Mouse (Mus musculus): ENCODE measurements at regions not wholly inside any gene's neighbourhood (a gene's known extent, or its start where the extent isn't known, plus 50 kb on each side); places are given as distances from the start of the nearest gene placed in this dataset.

DNA sequence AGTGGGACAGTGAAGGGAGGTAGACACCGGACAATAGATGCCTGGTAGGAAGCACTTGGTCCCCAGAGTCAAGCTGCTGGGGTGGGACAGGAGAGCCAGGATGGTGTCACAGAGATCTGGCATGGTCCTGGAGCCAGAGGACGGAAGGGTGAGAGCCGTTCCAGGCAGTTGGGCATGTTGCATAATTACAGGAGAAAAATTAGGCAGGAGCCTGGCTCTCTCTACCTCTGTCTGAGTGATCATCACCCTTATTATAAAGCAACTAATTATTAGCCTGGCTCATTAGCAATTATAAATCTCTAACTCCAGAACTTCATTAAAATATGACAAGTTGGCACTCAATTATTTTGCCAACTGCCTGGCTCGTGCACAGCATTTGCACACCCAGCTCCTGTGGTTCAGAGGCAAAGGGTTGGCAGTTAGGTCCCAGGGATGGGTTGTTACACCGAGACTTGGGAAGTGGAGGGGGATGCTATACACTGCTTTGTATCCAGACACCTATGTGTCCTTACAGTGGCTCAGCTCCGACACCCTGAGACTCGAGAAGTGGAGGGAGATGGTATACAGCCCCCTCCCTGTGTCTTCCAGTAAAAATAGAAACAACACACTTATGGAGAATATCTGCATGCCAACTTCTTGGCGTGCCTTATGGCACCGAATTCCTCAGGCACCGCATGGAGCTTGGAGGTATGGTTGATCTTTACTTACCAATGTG lies 203.7 kb upstream of the Sdk2 start:
- no peak for TF ChIP-seq GATA1 (IDR thresholded peaks at IDR 0.05; ENCODE audit: borderline replicate concordance, low read length)
- TF ChIP-seq FLI1 (IDR thresholded peaks at IDR 0.05; ENCODE audit: low read length), result no peak
- Histone ChIP-seq H3K4me1 (no peaks in the 10 kb centered on the region), H3K4me3 (replicated peaks) (no peak overlapping the region), H3K36me3 (replicated peaks; ENCODE audit: low read length) (no peaks in the 10 kb centered on the region), H3K9me3 (no peaks in the 10 kb centered on the region), H3K27me3 (replicated peaks) (peaks cover 22% of the 10 kb centered on the region)

DNA sequence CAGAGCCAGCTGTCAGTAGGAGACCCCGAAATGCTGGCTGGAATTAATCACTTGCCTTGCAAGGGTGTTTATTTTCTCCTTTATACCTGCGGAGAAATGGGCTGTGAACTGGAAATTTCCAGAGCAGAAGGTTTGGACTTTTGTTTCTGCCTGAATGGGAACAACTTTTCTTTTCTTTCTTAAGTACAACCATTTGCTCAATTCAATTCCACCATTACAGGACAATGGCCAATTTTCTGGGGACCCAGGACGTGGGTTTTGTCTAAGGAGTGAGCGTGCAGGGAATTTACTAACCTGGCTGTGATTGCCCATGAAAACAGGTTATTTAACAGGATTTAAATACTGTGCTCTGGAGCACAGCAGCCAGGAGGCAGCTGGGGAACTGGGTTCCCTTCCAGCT lies 195.1 kb upstream of the Sdk2 start:
- no peaks in the 10 kb centered on the region for H3K36me3 ChIP-seq (replicated peaks; ENCODE audit: low read length)
- no peak for TF ChIP-seq FLI1 (IDR thresholded peaks at IDR 0.05; ENCODE audit: low read length)
- no peak for TF ChIP-seq GATA1 (IDR thresholded peaks at IDR 0.05; ENCODE audit: borderline replicate concordance, low read length)
- peaks cover 21% of the 10 kb centered on the region for H3K27me3 ChIP-seq (replicated peaks)
- H3K4me1 ChIP-seq, result no peaks in the 10 kb centered on the region
- H3K9me3 ChIP-seq, result no peaks in the 10 kb centered on the region
- H3K4me3 ChIP-seq (replicated peaks), result no peak overlapping the region

DNA sequence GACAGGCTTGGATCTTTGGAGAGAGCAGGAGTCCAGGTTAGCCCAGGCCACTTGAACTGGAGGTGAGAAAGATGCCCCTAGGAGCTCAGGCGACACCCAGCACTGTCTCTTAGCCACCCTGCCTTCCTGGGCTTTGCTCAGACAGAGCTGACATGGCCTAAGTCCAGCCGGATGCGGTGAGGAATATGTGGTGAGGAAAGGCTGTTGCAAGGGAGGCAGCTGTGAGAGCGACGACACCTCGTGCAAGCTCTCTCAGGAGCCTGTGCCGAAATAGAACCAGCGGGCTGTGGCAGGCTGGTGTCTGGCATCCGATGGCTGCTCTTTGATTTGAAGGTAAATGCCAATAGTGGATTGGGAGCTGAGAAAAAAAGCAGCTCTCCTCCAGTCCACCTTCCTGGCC lies 191.4 kb upstream of the Sdk2 start:
- H3K27me3 ChIP-seq (replicated peaks), result peaks cover 37% of the 10 kb centered on the region
- no peak overlapping the region for H3K4me3 ChIP-seq (replicated peaks)
- no peaks in the 10 kb centered on the region for H3K36me3 ChIP-seq (replicated peaks; ENCODE audit: low read length)
- no peaks in the 10 kb centered on the region for H3K9me3 ChIP-seq
- TF ChIP-seq GATA1 (IDR thresholded peaks at IDR 0.05; ENCODE audit: borderline replicate concordance, low read length) (no peak), FLI1 (IDR thresholded peaks at IDR 0.05; ENCODE audit: low read length) (no peak)
- H3K4me1 ChIP-seq, result no peaks in the 10 kb centered on the region

GRCm38 (mm10) chr11:114257756-114258155 lies 190.9 kb upstream of the Sdk2 start:
- Histone ChIP-seq H3K27me3 (replicated peaks) (peaks cover 37% of the 10 kb centered on the region), H3K36me3 (replicated peaks; ENCODE audit: low read length) (no peaks in the 10 kb centered on the region), H3K9me3 (no peaks in the 10 kb centered on the region), H3K4me3 (replicated peaks) (no peak overlapping the region), H3K4me1 (no peaks in the 10 kb centered on the region)
- no peak for TF ChIP-seq GATA1 (IDR thresholded peaks at IDR 0.05; ENCODE audit: borderline replicate concordance, low read length)
- TF ChIP-seq FLI1 (IDR thresholded peaks at IDR 0.05; ENCODE audit: low read length), result no peak

- no peak overlapping the region for H3K4me3 ChIP-seq (replicated peaks)
- peaks cover 37% of the 10 kb centered on the region for H3K27me3 ChIP-seq (replicated peaks)
- H3K4me1 ChIP-seq, result no peaks in the 10 kb centered on the region
- no peaks in the 10 kb centered on the region for H3K36me3 ChIP-seq (replicated peaks; ENCODE audit: low read length)
- TF ChIP-seq FLI1 (IDR thresholded peaks at IDR 0.05; ENCODE audit: low read length), result no peak
- TF ChIP-seq GATA1 (IDR thresholded peaks at IDR 0.05; ENCODE audit: borderline replicate concordance, low read length), result no peak
- H3K9me3 ChIP-seq, result no peaks in the 10 kb centered on the region
Observed at GRCm38 (mm10) chr11:114257061-114257460, 190.2 kb upstream of the Sdk2 start.

GRCm38 (mm10) chr11:114254344-114254743 lies 187.5 kb upstream of the Sdk2 start:
- Histone ChIP-seq H3K9me3 (no peaks in the 10 kb centered on the region), H3K27me3 (replicated peaks) (peaks cover 44% of the 10 kb centered on the region), H3K4me3 (replicated peaks) (no peak overlapping the region), H3K4me1 (peaks cover 2% of the 10 kb centered on the region), H3K36me3 (replicated peaks; ENCODE audit: low read length) (no peaks in the 10 kb centered on the region)
- TF ChIP-seq FLI1 (IDR thresholded peaks at IDR 0.05; ENCODE audit: low read length) (no peak), GATA1 (IDR thresholded peaks at IDR 0.05; ENCODE audit: borderline replicate concordance, low read length) (no peak)

DNA sequence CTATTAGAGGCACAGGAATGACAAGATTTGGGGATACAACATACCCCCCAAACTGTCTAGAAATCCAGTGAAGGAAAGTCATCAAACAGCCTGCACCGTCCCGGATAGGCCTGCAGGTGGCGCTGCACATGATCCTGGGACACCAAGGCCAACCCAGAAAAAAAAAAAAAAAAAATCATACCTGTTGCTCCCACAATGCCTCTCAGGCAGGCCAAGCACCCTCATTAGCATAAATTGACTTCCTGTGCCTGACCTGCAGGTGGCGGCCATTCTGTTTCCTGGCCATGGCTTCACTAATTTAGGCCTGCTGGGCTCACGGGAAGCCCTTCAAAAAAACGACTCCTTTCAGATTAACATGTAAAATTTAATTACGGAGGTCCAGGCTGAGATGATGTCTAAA lies 184.8 kb upstream of the Sdk2 start:
- TF ChIP-seq GATA1 (IDR thresholded peaks at IDR 0.05; ENCODE audit: borderline replicate concordance, low read length) (no peak), FLI1 (IDR thresholded peaks at IDR 0.05; ENCODE audit: low read length) (no peak)
- peaks cover 48% of the 10 kb centered on the region for H3K27me3 ChIP-seq (replicated peaks)

GRCm38 (mm10) chr11:114249215-114249614 lies 182.4 kb upstream of the Sdk2 start:
- Histone ChIP-seq H3K27me3 (replicated peaks) (peaks cover 39% of the 10 kb centered on the region), H3K36me3 (replicated peaks; ENCODE audit: low read length) (no peaks in the 10 kb centered on the region), H3K9me3 (no peaks in the 10 kb centered on the region), H3K4me1 (peaks cover 15% of the 10 kb centered on the region), H3K4me3 (replicated peaks) (no peak overlapping the region)
- no peak for TF ChIP-seq FLI1 (IDR thresholded peaks at IDR 0.05; ENCODE audit: low read length)

More for the DNA sequence above, 184.8 kb upstream of the Sdk2 start:
- Histone ChIP-seq H3K36me3 (replicated peaks; ENCODE audit: low read length) (no peaks in the 10 kb centered on the region), H3K4me3 (replicated peaks) (no peak overlapping the region), H3K9me3 (no peaks in the 10 kb centered on the region), H3K4me1 (peaks cover 15% of the 10 kb centered on the region)

DNA sequence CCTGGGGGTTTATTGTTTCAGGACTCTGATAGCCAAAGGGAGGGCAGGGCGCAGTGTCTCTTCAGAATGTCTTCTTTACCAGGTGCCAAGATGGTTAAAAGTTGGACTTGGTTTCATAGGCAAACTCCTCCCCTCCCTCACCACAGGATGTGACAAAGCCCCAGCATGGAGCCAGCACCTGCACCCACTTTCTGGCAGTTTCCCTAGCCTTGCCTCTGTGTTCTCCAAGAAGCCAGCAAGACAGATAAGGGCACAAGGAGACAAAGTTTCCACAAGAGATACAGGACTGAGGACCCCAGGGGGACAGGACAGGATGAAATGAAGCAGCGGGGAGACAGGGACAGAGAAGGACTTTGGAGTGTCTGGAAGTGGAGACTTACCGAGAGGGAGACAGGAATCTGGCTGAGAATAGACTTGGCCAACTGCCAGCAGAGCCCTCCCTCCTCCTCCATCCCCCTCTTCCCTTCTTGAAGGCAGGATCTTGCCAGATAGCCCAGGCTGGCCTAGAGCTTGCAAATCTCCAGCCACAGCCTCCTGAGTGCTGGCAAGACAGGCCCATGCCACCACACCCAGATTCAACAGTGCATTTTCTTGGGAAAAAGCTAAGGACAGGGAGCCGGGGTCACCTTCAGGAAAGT lies 181.5 kb upstream of the Sdk2 start:
- Histone ChIP-seq H3K27me3 (replicated peaks) (peaks cover 39% of the 10 kb centered on the region), H3K4me1 (peaks cover 15% of the 10 kb centered on the region), H3K4me3 (replicated peaks) (no peak overlapping the region), H3K9me3 (no peaks in the 10 kb centered on the region), H3K36me3 (replicated peaks; ENCODE audit: low read length) (no peaks in the 10 kb centered on the region)
- no peak for TF ChIP-seq GATA1 (IDR thresholded peaks at IDR 0.05; ENCODE audit: borderline replicate concordance, low read length)
- TF ChIP-seq FLI1 (IDR thresholded peaks at IDR 0.05; ENCODE audit: low read length), result no peak

DNA sequence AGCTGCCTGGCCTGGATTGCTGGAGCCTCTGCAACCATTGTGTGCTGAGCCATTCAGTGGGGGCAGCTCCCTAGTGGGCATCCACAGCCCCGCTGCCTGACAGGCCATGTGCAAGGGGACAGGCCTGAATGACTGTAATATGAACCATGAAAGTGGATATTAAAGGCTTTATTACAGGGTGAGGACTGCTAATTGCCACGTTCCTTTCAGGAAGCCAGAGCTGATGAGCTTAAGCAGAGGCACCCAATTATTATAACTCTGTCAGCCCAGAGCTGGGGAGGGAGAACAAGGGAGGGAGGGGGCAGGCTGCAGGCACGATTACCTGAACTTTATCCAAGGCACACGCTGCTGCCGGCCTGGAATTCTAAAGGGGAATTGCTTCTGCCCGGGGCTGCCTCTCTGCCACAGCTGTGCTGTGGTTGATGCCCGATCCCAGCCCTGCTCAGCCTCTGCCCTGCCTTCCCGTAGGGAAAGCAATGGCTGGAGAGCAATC lies 172.5 kb upstream of the Sdk2 start:
- TF ChIP-seq FLI1 (IDR thresholded peaks at IDR 0.05; ENCODE audit: low read length) (no peak), GATA1 (IDR thresholded peaks at IDR 0.05; ENCODE audit: borderline replicate concordance, low read length) (no peak)
- peaks cover 11% of the 10 kb centered on the region; the same call in 1 of the 2 replicates for H3K9me3 ChIP-seq

More for the DNA sequence above, 172.5 kb upstream of the Sdk2 start:
- Histone ChIP-seq H3K4me3 (replicated peaks) (no peak overlapping the region), H3K27me3 (replicated peaks) (peaks cover 15% of the 10 kb centered on the region), H3K4me1 (no peaks in the 10 kb centered on the region), H3K36me3 (replicated peaks; ENCODE audit: low read length) (no peaks in the 10 kb centered on the region)
